In the genomic region with DNA sequence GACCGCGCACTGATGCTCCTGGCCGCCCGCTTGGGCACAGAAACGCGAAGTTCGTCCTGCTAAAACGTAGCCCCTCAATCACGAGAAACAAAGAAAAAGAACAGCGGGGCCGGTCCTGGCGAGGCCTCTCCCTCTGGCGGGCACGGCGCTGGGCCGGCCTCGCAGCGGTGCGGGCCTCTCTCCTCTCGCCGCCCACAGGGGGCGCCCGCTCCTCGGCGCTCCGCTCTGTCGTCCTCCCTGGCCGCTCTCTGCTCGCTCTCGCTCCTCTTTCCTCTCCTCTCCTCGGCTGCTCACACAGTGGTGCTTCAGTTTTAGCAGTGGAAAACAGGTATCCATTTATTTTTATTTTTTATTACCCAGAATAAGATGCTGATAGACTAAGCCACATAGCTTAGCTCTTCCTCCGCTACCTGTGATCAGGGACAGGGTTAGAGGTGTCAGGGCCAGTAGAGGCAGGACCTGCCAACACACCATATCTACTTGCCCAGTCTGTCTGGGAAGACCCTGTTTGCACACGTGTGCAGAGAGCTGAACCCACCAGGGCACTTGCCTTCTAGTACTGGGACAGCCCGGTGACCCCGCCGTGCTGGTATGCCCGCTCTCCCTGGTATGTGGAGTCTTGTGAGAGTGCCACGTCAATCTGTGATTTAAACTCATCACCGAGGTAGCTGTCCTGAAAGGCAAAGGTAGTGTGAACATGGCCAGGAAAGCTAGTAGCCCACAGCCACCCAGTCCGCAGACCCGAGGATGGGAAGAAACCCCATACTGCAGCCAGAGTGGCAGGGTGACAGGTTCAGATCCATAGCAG, we compare ENCODE assay signal across 8 mouse cellular contexts. TPM values are rescaled to one million over a fixed set of nuclear protein-coding genes. Genes with fewer than 3 reads are reported as not detected.
DNase-seq lines count a peak whose midpoint lies in the region; ATAC-seq lines count a peak whose summit lies in the region.

No protein-coding gene starts in this region.

- H3K4me3 ChIP-seq in embryonic facial prominence, embryonic 11.5 days (ENCODE audit: low read depth, low read length): no peak overlapping the region
- H3K4me3 ChIP-seq in heart, embryonic 12.5 days: no peak overlapping the region
- H3K4me3 ChIP-seq in liver, embryonic 13.5 days (replicated peaks): no peak overlapping the region
- H3K4me3 ChIP-seq in neural tube, embryonic 12.5 days: no peak overlapping the region

- H3K4me1 ChIP-seq in embryonic facial prominence, embryonic 11.5 days (ENCODE audit: control insufficient read depth, insufficient read depth, low read length): peaks cover 12% of the 10 kb centered on the region
- peaks cover 24% of the 10 kb centered on the region for H3K4me1 ChIP-seq in heart, embryonic 12.5 days (replicated peaks)
- H3K4me1 ChIP-seq in liver, embryonic 13.5 days (replicated peaks): peaks cover 50% of the 10 kb centered on the region
- H3K4me1 ChIP-seq in neural tube, embryonic 12.5 days: peaks cover 26% of the 10 kb centered on the region

- H3K9ac ChIP-seq in embryonic facial prominence, embryonic 11.5 days (replicated peaks; ENCODE audit: low read length): no peak overlapping the region
- H3K9ac ChIP-seq in heart, embryonic 12.5 days: no peak overlapping the region
- H3K9ac ChIP-seq in liver, embryonic 13.5 days: no peak overlapping the region
- 0 out of 2 replicates have a peak overlapping the region, but pooled peaks have one; percentile 33 for H3K9ac ChIP-seq in neural tube, embryonic 12.5 days

- no peaks in the 10 kb centered on the region for H3K9me3 ChIP-seq in embryonic facial prominence, embryonic 11.5 days (replicated peaks; ENCODE audit: control insufficient read depth, low read length)
- H3K9me3 ChIP-seq in heart, embryonic 12.5 days (replicated peaks): peaks cover 7% of the 10 kb centered on the region; the same call in 1 of the 2 replicates
- H3K9me3 ChIP-seq in liver, embryonic 13.5 days (replicated peaks): 0 out of 2 replicates have a peak, but pooled peaks cover 3% of the 10 kb centered on the region
- no peaks in the 10 kb centered on the region for H3K9me3 ChIP-seq in neural tube, embryonic 12.5 days

- H3K27me3 ChIP-seq in embryonic facial prominence, embryonic 11.5 days (ENCODE audit: control insufficient read depth, insufficient read depth, low read length): no peaks in the 10 kb centered on the region
- H3K27me3 ChIP-seq in heart, embryonic 12.5 days (replicated peaks): peaks cover 21% of the 10 kb centered on the region
- no peaks in the 10 kb centered on the region; the same call in 1 of the 2 replicates for H3K27me3 ChIP-seq in liver, embryonic 13.5 days
- H3K27me3 ChIP-seq in neural tube, embryonic 12.5 days (replicated peaks): peaks cover 19% of the 10 kb centered on the region

- peak; percentile 64 for DNase-seq in ovary, postnatal 14 days (ENCODE audit: low spot score)
- no peak for DNase-seq in ovary, adult 18-20 months (ENCODE audit: low spot score)
- peak; percentile 88 for DNase-seq in embryonic facial prominence, embryonic 11.5 days (ENCODE audit: low spot score)
- DNase-seq in kidney, postnatal 25 days: peak; percentile 47 to 62
- peak; percentile 44 for DNase-seq in liver, embryonic 13.5 days
- DNase-seq in spleen, postnatal 36 days (ENCODE audit: low spot score in 2 of 2): no peak

- H3K4me2 ChIP-seq in embryonic facial prominence, embryonic 11.5 days (ENCODE audit: low read depth, low read length): no peak overlapping the region
- H3K4me2 ChIP-seq in heart, embryonic 12.5 days: no peak overlapping the region
- H3K4me2 ChIP-seq in liver, embryonic 13.5 days: no peak overlapping the region
- peak overlapping the region; percentile 32; the same call in 1 of the 2 replicates for H3K4me2 ChIP-seq in neural tube, embryonic 12.5 days (replicated peaks)

- peak; percentile 70 for ATAC-seq in embryonic facial prominence, embryonic 11.5 days (replicated peaks; ENCODE audit: insufficient number of reproducible peaks, low FRiP score, low TSS enrichment, low read depth)
- ATAC-seq in heart, embryonic 12.5 days (ENCODE audit: insufficient number of reproducible peaks, low FRiP score): peak; percentile 43; the same call in 1 of the 2 replicates
- ATAC-seq in liver, embryonic 13.5 days (ENCODE audit: low read depth): 0 out of 2 replicates have a peak, but pooled peaks have one; percentile 32
- peak; percentile 64 for ATAC-seq in neural tube, embryonic 12.5 days (ENCODE audit: low FRiP score, low read depth)

- peaks cover 24% of the 10 kb centered on the region for H3K36me3 ChIP-seq in embryonic facial prominence, embryonic 11.5 days (replicated peaks; ENCODE audit: control insufficient read depth, insufficient read depth, low read depth, low read length)
- peaks cover 66% of the 10 kb centered on the region for H3K36me3 ChIP-seq in heart, embryonic 12.5 days
- H3K36me3 ChIP-seq in liver, embryonic 13.5 days: peaks cover 68% of the 10 kb centered on the region
- peaks cover 72% of the 10 kb centered on the region for H3K36me3 ChIP-seq in neural tube, embryonic 12.5 days

- H3K27ac ChIP-seq in embryonic facial prominence, embryonic 11.5 days (replicated peaks; ENCODE audit: low read depth, low read length): 0 out of 2 replicates have a peak overlapping the region, but pooled peaks have one; percentile 2
- no peak overlapping the region for H3K27ac ChIP-seq in heart, embryonic 12.5 days (ENCODE audit: poor library complexity, severe bottlenecking)
- no peak overlapping the region; the same call in 1 of the 2 replicates for H3K27ac ChIP-seq in liver, embryonic 13.5 days
- no peak overlapping the region for H3K27ac ChIP-seq in neural tube, embryonic 12.5 days

- 24% methylated on average over 41 of the region's 41 CpGs for WGBS in embryonic facial prominence, embryonic 11.5 days
- 35% methylated on average over 40 of the region's 41 CpGs for WGBS in heart, embryonic 12.5 days
- WGBS in liver, embryonic 13.5 days (ENCODE audit: insufficient replicate concordance): 53% methylated on average over 41 of the region's 41 CpGs
- WGBS in neural tube, embryonic 12.5 days: 22% methylated on average over 41 of the region's 41 CpGs

RNA-seq across cellular contexts. Expression of a gene that starts 2.7 kb away (rescaled TPM):
- polyA plus RNA-seq in embryonic facial prominence, embryonic 11.5 days (2014; fragmentation: Nextera tagmentation; extraction: Ambion mirVana): 0.22 and 3.1 TPM in 2 replicates
- 2.1 TPM in 2 replicates for polyA plus RNA-seq in heart, embryonic 12.5 days (2016; fragmentation: Nextera tagmentation; extraction: Ambion mirVana)
- polyA plus RNA-seq in liver, embryonic 13.5 days (2015; fragmentation: Nextera tagmentation; extraction: Ambion mirVana): 0.17 and 0.29 TPM in 2 replicates
- 2.3 and 3.9 TPM in 2 replicates for polyA plus RNA-seq in neural tube, embryonic 12.5 days (2016; fragmentation: Nextera tagmentation; extraction: Ambion mirVana)

RNA-seq across cellular contexts. Expression of a gene that starts 16.7 kb away (rescaled TPM):
- 3.9 and 4.0 TPM in 2 replicates for polyA plus RNA-seq in embryonic facial prominence, embryonic 11.5 days (2014; fragmentation: Nextera tagmentation; extraction: Ambion mirVana)
- polyA plus RNA-seq in heart, embryonic 12.5 days (2016; fragmentation: Nextera tagmentation; extraction: Ambion mirVana): 2.1 and 2.5 TPM in 2 replicates
- polyA plus RNA-seq in liver, embryonic 13.5 days (2015; fragmentation: Nextera tagmentation; extraction: Ambion mirVana): 0.15 and 0.30 TPM in 2 replicates
- polyA plus RNA-seq in neural tube, embryonic 12.5 days (2016; fragmentation: Nextera tagmentation; extraction: Ambion mirVana): 13.7 and 16.4 TPM in 2 replicates

RNA-seq across cellular contexts. Expression of a gene that starts 20.8 kb away (rescaled TPM):
- polyA plus RNA-seq in embryonic facial prominence, embryonic 11.5 days (2014; fragmentation: Nextera tagmentation; extraction: Ambion mirVana): 20.4 and 21.0 TPM in 2 replicates
- 24.5 and 25.5 TPM in 2 replicates for polyA plus RNA-seq in heart, embryonic 12.5 days (2016; fragmentation: Nextera tagmentation; extraction: Ambion mirVana)
- polyA plus RNA-seq in liver, embryonic 13.5 days (2015; fragmentation: Nextera tagmentation; extraction: Ambion mirVana): 11.5 and 12.8 TPM in 2 replicates
- polyA plus RNA-seq in neural tube, embryonic 12.5 days (2016; fragmentation: Nextera tagmentation; extraction: Ambion mirVana): 29.4 and 31.3 TPM in 2 replicates

RNA-seq across cellular contexts. Expression of a gene that starts 30.0 kb away (rescaled TPM):
- polyA plus RNA-seq in embryonic facial prominence, embryonic 11.5 days (2014; fragmentation: Nextera tagmentation; extraction: Ambion mirVana): 220 and 271 TPM in 2 replicates
- 251 and 272 TPM in 2 replicates for polyA plus RNA-seq in heart, embryonic 12.5 days (2016; fragmentation: Nextera tagmentation; extraction: Ambion mirVana)
- polyA plus RNA-seq in liver, embryonic 13.5 days (2015; fragmentation: Nextera tagmentation; extraction: Ambion mirVana): 170 and 197 TPM in 2 replicates
- polyA plus RNA-seq in neural tube, embryonic 12.5 days (2016; fragmentation: Nextera tagmentation; extraction: Ambion mirVana): 266 and 267 TPM in 2 replicates

RNA-seq across cellular contexts. Expression of a gene that starts 30.0 kb away (rescaled TPM):
- 51.4 and 52.5 TPM in 2 replicates for polyA plus RNA-seq in embryonic facial prominence, embryonic 11.5 days (2014; fragmentation: Nextera tagmentation; extraction: Ambion mirVana)
- polyA plus RNA-seq in heart, embryonic 12.5 days (2016; fragmentation: Nextera tagmentation; extraction: Ambion mirVana): 32.8 and 34.3 TPM in 2 replicates
- 32.4 and 34.1 TPM in 2 replicates for polyA plus RNA-seq in liver, embryonic 13.5 days (2015; fragmentation: Nextera tagmentation; extraction: Ambion mirVana)
- polyA plus RNA-seq in neural tube, embryonic 12.5 days (2016; fragmentation: Nextera tagmentation; extraction: Ambion mirVana): 50.4 and 50.8 TPM in 2 replicates

Comparison
In these comparisons a context has a peak if more than half of its experiments do, and no peak if none do; other contexts are left out.
1. DNase-seq: peak in ovary, postnatal 14 days (single experiment), embryonic facial prominence, embryonic 11.5 days (single experiment), kidney, postnatal 25 days (2 of 2) and liver, embryonic 13.5 days (single experiment); none in ovary, adult 18-20 months (single experiment) and spleen, postnatal 36 days (0 of 2).
2. Peak in every context shown above with its lines, with median percentiles within 50 percentile points of each other: ATAC-seq.